Mouse (Mus musculus) E14TG2a.4 (cell line): ENCODE data around the gene Npas3.

Experiments
- CTCF ChIP-seq: conservative IDR thresholded peaks from 2 replicates; pipeline ENCODE4 v1.5.1; 2014; ENCODE audit warnings: low read length
- POU5F1 ChIP-seq: IDR thresholded peaks from 2 replicates; pipeline ENCODE4 v1.6.1; 2014; ENCODE audit warnings: low read length, borderline replicate concordance

DNA sequence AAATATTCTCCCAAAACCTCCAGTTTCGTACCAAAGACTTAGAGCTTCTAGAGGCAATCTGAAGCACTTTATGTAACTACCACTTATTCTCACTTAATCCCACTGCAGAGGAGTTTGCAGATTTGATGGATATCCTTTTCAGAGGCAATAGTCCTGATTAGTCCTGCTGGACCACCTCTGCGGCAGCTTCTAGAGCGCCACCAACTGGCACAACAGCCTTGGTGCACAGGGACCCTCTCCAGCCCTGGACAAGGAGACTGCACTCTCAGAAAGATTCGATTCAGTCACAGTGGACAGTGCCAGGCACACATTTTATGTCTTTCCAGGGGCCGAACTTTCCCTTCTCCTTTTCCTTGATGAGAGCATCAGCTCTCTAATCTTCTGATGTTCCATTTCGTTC lies 471.4 kb downstream of the Npas3 start:
- TF ChIP-seq CTCF (peak; percentile 44), POU5F1 (no peak)
